Mouse (Mus musculus): ENCODE measurements around the gene Chrnb1. TPM values are rescaled to one million over a fixed set of nuclear protein-coding genes. Genes with fewer than 3 reads are reported as not detected.

Chrnb1 gene
- total RNA-seq, 2 experiments from 2014 or later = 0.36 TPM; not detected in 1

- ATAC-seq (ENCODE audit: poor library complexity, severe bottlenecking) = no peak
Measured at GRCm38 (mm10) chr11:69804972-69805909, 9.5 kb upstream of the Chrnb1 start, which contains the start of gene Tmem102. Tmem102 (minus strand) TSS chr11:69805624.

DNA sequence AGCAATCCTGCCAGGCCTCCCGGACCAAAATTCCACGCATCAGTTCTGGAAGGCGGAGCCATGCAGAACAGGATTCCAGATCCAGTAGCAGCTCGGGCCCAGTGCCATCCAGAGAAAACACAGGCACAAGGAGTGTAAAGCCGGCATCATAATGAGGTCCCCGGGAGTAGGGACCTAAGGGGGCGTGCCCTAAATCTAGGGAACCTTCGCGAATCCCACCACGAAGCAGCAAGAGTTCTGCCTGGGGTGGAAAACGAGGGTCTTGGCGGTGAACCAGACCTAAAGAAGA is 8.9 kb upstream of the Chrnb1 start:
- no peak for ATAC-seq (ENCODE audit: poor library complexity, severe bottlenecking)

- ATAC-seq (ENCODE audit: poor library complexity, severe bottlenecking) = peak; percentile 83
Measured at GRCm38 (mm10) chr11:69803786-69804651, 8.3 kb upstream of the Chrnb1 start.

DNA sequence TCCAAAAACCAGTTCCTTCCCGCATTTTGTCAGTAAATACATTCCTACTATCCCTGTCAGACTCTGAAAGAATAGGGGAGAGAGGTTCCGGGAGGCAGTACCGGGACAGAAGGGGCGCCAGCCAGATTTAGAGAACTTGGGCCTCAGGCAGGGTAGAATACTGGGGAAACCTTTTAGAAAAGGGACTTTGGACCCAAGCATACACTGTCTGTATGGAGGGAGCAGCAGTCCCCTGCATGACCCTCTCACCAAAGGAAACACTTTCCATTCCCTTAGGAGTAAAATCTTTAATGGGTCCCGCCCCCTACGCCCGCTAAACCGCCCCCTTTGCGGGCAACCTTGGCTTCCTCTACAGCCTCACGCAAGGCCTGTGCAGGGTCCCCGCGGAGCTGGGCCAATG is 7.6 kb upstream of the Chrnb1 start:
- ATAC-seq (ENCODE audit: poor library complexity, severe bottlenecking) = peak; percentile 7; the same call in 1 of the 2 replicates

GRCm38 (mm10) chr11:69802648-69803105 is 6.9 kb upstream of the Chrnb1 start:
- peak; percentile 51 for ATAC-seq (ENCODE audit: poor library complexity, severe bottlenecking)

DNA sequence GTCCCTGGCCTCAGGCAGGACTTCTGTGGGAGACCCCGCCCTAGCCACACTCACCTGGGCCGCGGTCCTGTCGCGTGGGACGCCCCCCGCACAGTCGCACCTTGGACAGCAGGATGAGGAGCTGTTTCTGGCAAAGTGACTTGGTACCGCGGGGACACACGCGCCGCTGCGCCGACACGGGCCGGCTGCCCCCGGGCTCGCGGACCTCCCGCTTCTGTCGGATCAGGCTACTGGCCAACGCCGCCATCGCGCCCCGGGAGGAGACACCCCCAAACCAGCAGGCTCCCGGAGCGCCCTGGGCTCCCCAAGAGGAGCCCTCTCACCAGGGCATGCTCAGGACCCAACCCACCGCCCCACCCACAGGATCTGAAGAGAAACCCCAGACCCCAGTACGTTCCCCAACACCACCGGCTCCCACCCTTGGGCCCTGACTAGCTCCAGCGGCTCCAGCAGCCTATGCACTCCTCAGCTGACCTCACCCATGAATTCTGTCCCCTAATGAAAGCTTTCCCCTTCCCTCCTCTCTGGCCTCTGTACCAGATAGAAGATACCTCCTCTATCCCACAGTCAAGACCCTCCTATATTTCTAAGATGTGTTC is 5.7 kb upstream of the Chrnb1 start, which contains the start of gene Fgf11:
TSS of gene Fgf11 (minus strand) at position 479 of the 599 bp plus-strand sequence.
- ATAC-seq (ENCODE audit: poor library complexity, severe bottlenecking) = no peak

GRCm38 (mm10) chr11:69800392-69801197 is 4.9 kb upstream of the Chrnb1 start:
- no peak for ATAC-seq (ENCODE audit: poor library complexity, severe bottlenecking)

GRCm38 (mm10) chr11:69800138-69800391 is 4.3 kb upstream of the Chrnb1 start:
- no peak for ATAC-seq (ENCODE audit: poor library complexity, severe bottlenecking)

DNA sequence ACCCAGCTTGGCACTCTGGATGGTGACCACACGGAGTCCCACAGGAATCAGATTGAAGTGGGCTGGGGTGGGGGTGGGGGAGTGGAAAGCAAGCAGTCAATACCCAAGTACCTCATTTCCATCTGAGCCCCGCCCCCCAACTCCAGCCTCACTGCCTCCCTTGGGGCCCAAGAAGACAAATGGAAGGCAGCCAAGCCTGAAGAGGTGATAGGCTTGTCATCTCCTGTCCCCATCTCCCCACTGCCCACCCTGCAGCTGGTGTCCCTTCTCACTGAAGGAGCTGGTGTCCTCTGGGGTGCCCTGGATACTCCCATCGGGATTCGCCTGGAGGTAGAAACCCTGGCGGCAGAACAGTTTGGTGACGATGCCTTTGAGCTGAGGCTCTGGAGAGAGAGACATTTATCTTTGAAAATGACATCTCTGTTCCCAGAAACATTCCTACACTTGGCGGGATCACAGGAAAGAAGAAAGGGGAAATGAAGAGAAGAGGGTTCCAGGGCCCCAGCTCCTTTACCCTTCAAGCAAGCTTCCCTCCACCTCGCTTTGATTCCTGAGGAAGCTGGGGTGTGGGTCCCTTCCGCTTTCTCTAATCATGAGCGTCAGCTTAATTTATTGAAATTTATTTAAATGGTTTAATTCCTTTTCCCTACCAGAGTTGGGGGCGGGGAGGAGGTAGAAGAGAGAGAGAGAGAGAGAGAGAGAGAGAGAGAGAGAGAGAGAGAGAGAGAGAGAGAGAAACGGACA is 3.8 kb upstream of the Chrnb1 start:
- ATAC-seq (ENCODE audit: poor library complexity, severe bottlenecking) = no peak

- no peak for ATAC-seq (ENCODE audit: poor library complexity, severe bottlenecking)
Measured at GRCm38 (mm10) chr11:69797924-69798323, 2.2 kb upstream of the Chrnb1 start.

- no peak for ATAC-seq (ENCODE audit: poor library complexity, severe bottlenecking)
Measured at GRCm38 (mm10) chr11:69795983-69796435, 266 bp upstream of the Chrnb1 start.

DNA sequence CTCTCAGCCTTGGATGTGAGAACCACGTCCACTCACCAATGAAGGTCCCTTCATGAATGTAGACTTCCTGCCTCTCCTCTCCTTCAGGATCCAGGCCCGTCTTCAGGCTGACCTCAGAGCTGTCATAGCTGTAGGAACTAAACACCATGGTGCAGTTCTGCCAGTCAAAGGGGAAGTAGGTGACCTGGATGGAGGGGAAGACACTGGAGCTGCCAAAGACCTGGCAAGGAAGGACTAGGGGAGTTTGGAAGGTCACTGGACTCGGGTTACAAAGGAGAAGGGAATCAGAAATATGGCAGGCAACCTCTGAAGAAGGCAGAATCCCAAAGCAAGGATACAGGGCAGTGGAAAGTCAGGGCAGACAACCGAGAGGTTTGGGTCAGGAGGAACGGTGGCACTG is 2.3 kb downstream of the Chrnb1 start:
- ATAC-seq (ENCODE audit: poor library complexity, severe bottlenecking) = no peak

- ATAC-seq (ENCODE audit: poor library complexity, severe bottlenecking) = no peak
Measured at GRCm38 (mm10) chr11:69791420-69791819, 4.3 kb downstream of the Chrnb1 start.

DNA sequence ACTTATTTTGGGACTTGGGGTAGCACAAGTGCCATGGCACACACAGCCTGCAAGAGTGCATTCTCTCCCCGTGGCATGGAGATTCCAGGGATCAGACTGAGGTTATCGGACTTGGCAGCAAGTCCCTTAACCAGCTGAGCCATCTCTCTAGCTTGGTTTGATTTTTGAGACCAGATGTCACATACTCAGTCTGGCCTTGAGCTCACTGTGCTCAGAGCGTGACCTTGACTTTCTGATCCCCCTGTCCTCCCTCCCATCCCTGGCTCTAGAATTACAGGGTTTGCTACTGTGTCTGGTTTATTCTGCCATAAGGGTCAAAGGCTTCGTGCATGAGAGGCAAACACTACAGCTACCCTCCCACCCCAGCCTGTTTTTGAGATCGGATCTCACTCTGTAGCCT is 6.3 kb downstream of the Chrnb1 start:
- ATAC-seq (ENCODE audit: poor library complexity, severe bottlenecking) = no peak

- ATAC-seq (ENCODE audit: poor library complexity, severe bottlenecking) = no peak
Measured at GRCm38 (mm10) chr11:69787306-69787705, 8.4 kb downstream of the Chrnb1 start.

DNA sequence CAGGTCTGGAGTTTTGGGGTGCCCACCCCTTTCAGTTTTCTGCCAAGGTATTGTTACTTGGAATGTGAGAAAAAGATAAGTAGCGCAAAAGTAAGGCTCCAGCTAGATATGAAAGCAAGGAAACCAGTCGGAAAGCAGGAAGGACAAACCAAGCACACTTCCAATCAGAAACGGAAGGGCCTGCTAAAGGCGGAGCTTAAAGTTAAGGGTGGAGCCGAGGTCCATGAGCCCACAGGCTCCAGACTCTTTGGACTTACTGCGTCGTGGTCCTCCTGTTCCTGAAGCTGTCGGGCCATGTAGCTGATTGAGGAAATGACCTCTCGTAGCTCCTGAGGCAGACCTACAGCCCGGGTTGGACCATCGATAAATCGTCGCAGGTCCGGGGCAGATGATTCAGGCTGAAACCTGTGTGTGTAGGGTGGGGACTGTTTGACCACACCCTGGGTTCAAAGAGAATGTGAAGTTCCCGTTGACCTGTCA is 10.9 kb downstream of the Chrnb1 start:
- ATAC-seq (ENCODE audit: poor library complexity, severe bottlenecking) = peak; percentile 77

GRCm38 (mm10) chr11:69781828-69782227 is 13.9 kb downstream of the Chrnb1 start:
- no peak for ATAC-seq (ENCODE audit: poor library complexity, severe bottlenecking)

- no peak for ATAC-seq (ENCODE audit: poor library complexity, severe bottlenecking)
Measured at GRCm38 (mm10) chr11:69778985-69779384, 16.8 kb downstream of the Chrnb1 start.

- no peak for ATAC-seq (ENCODE audit: poor library complexity, severe bottlenecking)
Measured at GRCm38 (mm10) chr11:69778258-69778982, 17.3 kb downstream of the Chrnb1 start.
